Mouse (Mus musculus): Measurements from ENCODE around the gene Ptprm. TPM values are rescaled to one million over a fixed set of nuclear protein-coding genes. Genes with fewer than 3 reads are reported as not detected.

The Ptprm gene
- polyA plus RNA-seq, 1 experiment = not detected

- peaks cover 2% of the 10 kb centered on the region; the same call in 1 of the 2 replicates for H3K9me3 ChIP-seq (ENCODE audit: control insufficient read depth, low read length)
- no peaks in the 10 kb centered on the region for H3K4me1 ChIP-seq (ENCODE audit: control insufficient read depth)
- no peaks in the 10 kb centered on the region; the same call in 1 of the 2 replicates for H3K27me3 ChIP-seq (ENCODE audit: control insufficient read depth)
- no peaks in the 10 kb centered on the region for H3K36me3 ChIP-seq (ENCODE audit: control insufficient read depth)
- TF ChIP-seq GATA1 (IDR thresholded peaks at IDR 0.05; ENCODE audit: low read length) = no peak
- no peak overlapping the region for H3K4me3 ChIP-seq (replicated peaks)
These were observed 656.6 kb downstream of the Ptprm start for GRCm38 (mm10) chr17:66697650-66698049.

DNA sequence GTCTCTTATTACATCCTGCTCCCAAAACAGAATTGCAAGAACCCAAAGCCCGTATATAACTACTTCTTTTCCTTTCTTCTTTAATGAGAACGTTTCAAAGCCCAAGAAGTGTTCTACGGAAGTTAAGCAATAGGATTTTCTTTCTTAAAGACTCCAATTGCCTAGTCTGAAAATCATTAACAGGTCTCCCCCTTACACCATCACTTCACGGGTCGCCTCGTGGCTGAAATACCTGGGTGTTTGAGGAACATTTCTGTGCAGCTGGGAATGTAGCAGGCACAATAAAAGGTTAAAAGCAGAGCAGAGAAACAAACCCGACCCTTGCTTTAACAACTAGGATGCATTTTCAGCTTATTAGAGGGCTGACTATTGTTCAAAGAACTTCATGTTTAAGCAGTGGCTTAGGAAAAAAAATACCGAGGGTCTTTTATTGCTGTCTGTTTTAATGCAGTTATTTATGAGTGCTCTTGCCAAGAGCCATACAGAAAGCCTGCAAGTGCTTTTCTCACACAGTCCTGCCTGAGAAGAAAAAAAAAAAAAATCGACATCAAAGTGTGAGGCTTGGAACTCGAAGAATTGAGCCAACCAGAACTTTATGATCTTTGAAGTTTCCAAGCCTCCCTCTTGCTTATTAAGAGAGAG, 657.6 kb downstream of the Ptprm start:
- TF ChIP-seq TAL1 (IDR thresholded peaks at IDR 0.05; ENCODE audit: low read length) = no peak
- no peak for TF ChIP-seq GATA1 (IDR thresholded peaks at IDR 0.05; ENCODE audit: low read length)
- Histone ChIP-seq H3K36me3 (ENCODE audit: control insufficient read depth) (no peaks in the 10 kb centered on the region), H3K27me3 (ENCODE audit: control insufficient read depth) (no peaks in the 10 kb centered on the region; the same call in 1 of the 2 replicates), H3K4me1 (ENCODE audit: control insufficient read depth) (no peaks in the 10 kb centered on the region), H3K4me3 (replicated peaks) (no peak overlapping the region), H3K9me3 (ENCODE audit: control insufficient read depth, low read length) (peaks cover 2% of the 10 kb centered on the region; the same call in 1 of the 2 replicates)

GRCm38 (mm10) chr17:66694326-66694725, 659.9 kb downstream of the Ptprm start:
- Histone ChIP-seq H3K4me1 (ENCODE audit: control insufficient read depth) (no peaks in the 10 kb centered on the region), H3K9me3 (ENCODE audit: control insufficient read depth, low read length) (peaks cover 2% of the 10 kb centered on the region; the same call in 1 of the 2 replicates), H3K4me3 (replicated peaks) (no peak overlapping the region), H3K27me3 (ENCODE audit: control insufficient read depth) (no peaks in the 10 kb centered on the region; the same call in 1 of the 2 replicates), H3K36me3 (ENCODE audit: control insufficient read depth) (no peaks in the 10 kb centered on the region)
- TF ChIP-seq GATA1 (IDR thresholded peaks at IDR 0.05; ENCODE audit: low read length) (no peak), TAL1 (IDR thresholded peaks at IDR 0.05; ENCODE audit: low read length) (no peak)

DNA sequence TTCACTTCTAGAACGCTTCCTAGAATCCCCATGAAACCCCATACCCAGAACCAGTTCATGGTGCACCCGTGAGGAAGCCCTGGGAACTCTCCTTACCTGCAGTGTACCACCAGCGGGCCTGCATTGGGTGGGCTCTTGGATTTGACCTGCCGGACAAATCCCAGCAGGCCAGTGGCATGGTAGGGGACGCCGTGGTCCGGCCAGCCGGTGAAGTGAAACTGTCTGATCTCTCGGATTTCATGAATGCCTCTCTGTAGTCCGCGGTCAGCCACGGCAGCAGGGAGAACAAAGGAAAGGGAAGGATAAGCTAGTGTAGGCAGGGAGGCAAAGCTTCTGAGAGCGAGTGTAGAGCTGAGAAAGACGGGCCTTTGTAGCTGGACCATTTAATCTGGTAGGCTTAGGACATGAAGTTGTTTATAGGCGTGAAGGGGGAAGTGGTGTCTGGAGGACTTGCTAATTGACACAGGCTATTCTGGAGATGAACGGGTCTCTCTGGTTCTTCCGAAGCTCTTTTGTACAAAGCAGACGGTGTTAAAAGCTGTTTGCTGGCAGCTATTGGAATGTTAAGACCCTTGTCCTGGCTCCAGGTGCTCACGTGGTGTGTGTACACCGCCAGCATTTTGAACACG, 660.5 kb downstream of the Ptprm start:
- Histone ChIP-seq H3K4me3 (replicated peaks) (no peak overlapping the region), H3K9me3 (ENCODE audit: control insufficient read depth, low read length) (peaks cover 4% of the 10 kb centered on the region; the same call in 1 of the 2 replicates), H3K27me3 (ENCODE audit: control insufficient read depth) (no peaks in the 10 kb centered on the region; the same call in 1 of the 2 replicates), H3K4me1 (ENCODE audit: control insufficient read depth) (no peaks in the 10 kb centered on the region), H3K36me3 (ENCODE audit: control insufficient read depth) (no peaks in the 10 kb centered on the region)
- no peak for TF ChIP-seq TAL1 (IDR thresholded peaks at IDR 0.05; ENCODE audit: low read length)
- TF ChIP-seq GATA1 (IDR thresholded peaks at IDR 0.05; ENCODE audit: low read length) = no peak

GRCm38 (mm10) chr17:66692941-66693675, 661.1 kb downstream of the Ptprm start:
- no peaks in the 10 kb centered on the region for H3K4me1 ChIP-seq (ENCODE audit: control insufficient read depth)
- TF ChIP-seq TAL1 (IDR thresholded peaks at IDR 0.05; ENCODE audit: low read length) = no peak
- TF ChIP-seq GATA1 (IDR thresholded peaks at IDR 0.05; ENCODE audit: low read length) = no peak
- H3K4me3 ChIP-seq (replicated peaks) = no peak overlapping the region
- peaks cover 4% of the 10 kb centered on the region; the same call in 1 of the 2 replicates for H3K9me3 ChIP-seq (ENCODE audit: control insufficient read depth, low read length)
- no peaks in the 10 kb centered on the region for H3K36me3 ChIP-seq (ENCODE audit: control insufficient read depth)
- H3K27me3 ChIP-seq (ENCODE audit: control insufficient read depth) = no peaks in the 10 kb centered on the region; the same call in 1 of the 2 replicates

DNA sequence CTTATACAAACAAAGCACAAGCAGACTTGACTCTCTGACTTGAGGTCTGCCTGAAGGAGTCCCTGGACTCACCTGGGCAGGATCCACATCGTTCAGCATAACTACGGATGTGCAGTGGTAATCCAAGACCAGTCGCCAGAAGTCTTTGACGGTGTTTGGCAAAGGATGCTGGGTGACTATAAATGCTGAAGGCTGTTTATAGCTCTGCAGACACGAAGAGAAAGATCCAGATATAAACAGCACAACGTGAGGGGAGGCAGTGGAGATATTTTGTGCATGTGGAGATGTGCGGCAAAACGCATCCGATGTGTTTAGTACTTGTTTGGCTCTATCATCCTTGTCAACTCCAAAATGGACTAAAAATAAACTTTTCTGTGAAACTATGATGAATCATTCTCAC, 666.1 kb downstream of the Ptprm start:
- TF ChIP-seq TAL1 (IDR thresholded peaks at IDR 0.05; ENCODE audit: low read length) (no peak), GATA1 (IDR thresholded peaks at IDR 0.05; ENCODE audit: low read length) (no peak)

DNA sequence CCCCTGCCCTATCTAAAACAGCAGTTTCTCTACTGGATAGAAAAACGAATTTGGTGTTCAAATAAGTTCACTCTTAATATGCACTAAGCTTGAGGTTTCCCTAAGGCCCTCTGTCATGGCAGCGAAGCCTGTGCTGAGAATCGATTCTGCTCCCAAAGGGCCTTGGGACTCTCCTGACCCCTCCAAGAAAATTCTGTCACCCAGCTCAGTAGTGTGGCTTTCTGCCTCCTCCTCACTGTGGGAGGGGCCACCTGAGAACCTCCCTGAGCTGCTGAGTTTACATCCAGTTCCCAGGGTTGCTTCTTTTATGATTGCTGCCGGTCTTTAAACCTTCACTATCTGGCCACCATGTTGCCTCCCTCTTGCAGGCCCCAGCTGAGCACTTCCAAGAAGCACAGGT, 666.7 kb downstream of the Ptprm start:
- no peaks in the 10 kb centered on the region for H3K4me1 ChIP-seq (ENCODE audit: control insufficient read depth)
- no peak overlapping the region for H3K4me3 ChIP-seq (replicated peaks)
- TF ChIP-seq TAL1 (IDR thresholded peaks at IDR 0.05; ENCODE audit: low read length) = no peak
- no peak for TF ChIP-seq GATA1 (IDR thresholded peaks at IDR 0.05; ENCODE audit: low read length)
- H3K27me3 ChIP-seq (ENCODE audit: control insufficient read depth) = no peaks in the 10 kb centered on the region
- peaks cover 2% of the 10 kb centered on the region; the same call in 1 of the 2 replicates for H3K9me3 ChIP-seq (ENCODE audit: control insufficient read depth, low read length)
- H3K36me3 ChIP-seq (ENCODE audit: control insufficient read depth) = no peaks in the 10 kb centered on the region

More for the DNA sequence above, 666.1 kb downstream of the Ptprm start:
- H3K4me3 ChIP-seq (replicated peaks) = no peak overlapping the region
- H3K27me3 ChIP-seq (ENCODE audit: control insufficient read depth) = no peaks in the 10 kb centered on the region
- no peaks in the 10 kb centered on the region for H3K36me3 ChIP-seq (ENCODE audit: control insufficient read depth)
- H3K9me3 ChIP-seq (ENCODE audit: control insufficient read depth, low read length) = peaks cover 2% of the 10 kb centered on the region; the same call in 1 of the 2 replicates
- no peaks in the 10 kb centered on the region for H3K4me1 ChIP-seq (ENCODE audit: control insufficient read depth)

- Histone ChIP-seq H3K36me3 (ENCODE audit: control insufficient read depth) (no peaks in the 10 kb centered on the region), H3K4me3 (replicated peaks) (no peak overlapping the region), H3K4me1 (ENCODE audit: control insufficient read depth) (no peaks in the 10 kb centered on the region), H3K9me3 (ENCODE audit: control insufficient read depth, low read length) (peaks cover 2% of the 10 kb centered on the region; the same call in 1 of the 2 replicates), H3K27me3 (ENCODE audit: control insufficient read depth) (no peaks in the 10 kb centered on the region)
- no peak for TF ChIP-seq GATA1 (IDR thresholded peaks at IDR 0.05; ENCODE audit: low read length)
- TF ChIP-seq TAL1 (IDR thresholded peaks at IDR 0.05; ENCODE audit: low read length) = no peak
These were observed 667.4 kb downstream of the Ptprm start for GRCm38 (mm10) chr17:66686701-66687489.
